Mouse (Mus musculus): ENCODE measurements around the gene Gstm3. TPM values are rescaled to one million over a fixed set of nuclear protein-coding genes. Genes with fewer than 3 reads are reported as not detected.
"Not testable (repeated sequence)": the region's sequence is repeated elsewhere in the genome, so short reads cannot be mapped to it uniquely, and the experiment has no call there.

The Gstm3 gene
- polyA plus RNA-seq, 1 experiment from 2014 or later: not detected

DNA sequence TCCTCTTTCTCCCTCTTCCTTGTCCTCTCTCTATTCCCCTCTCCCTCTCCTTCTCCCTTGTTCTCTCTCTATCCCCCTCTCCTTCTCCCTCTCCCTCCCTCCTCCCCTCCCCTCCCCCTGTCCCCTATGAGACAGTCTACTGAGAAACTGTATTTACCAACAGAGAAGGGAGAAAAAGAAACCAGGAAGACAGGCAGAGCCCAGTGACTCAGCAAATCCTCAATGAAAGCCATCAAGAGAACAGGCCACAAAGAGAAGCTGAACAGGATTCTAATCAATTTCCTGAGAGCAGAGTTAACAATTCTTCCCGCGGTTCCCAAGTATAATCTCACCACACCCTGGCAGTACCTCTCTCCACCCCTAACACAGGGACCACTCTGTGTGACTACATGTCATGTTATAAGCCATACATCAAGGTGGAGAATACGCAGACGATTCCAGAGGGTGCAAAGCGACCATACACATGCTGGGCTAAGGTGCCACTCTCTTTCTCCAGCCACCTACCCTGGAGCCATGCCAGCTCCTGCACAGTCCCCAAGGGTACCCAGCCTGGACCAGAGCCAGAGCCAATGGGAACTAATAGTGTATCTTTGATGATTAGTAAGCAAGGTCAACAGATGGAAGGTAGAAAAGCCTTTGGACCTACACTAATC, 4.3 kb downstream of the Gstm3 start:
- no peak for ATAC-seq (ENCODE audit: low read depth)
- 60% methylated on average over 5 of the region's 5 CpGs for WGBS
- H3K27me3 ChIP-seq (ENCODE audit: control insufficient read depth, insufficient read depth, low read length): no peaks in the 10 kb centered on the region
- no peak overlapping the region for H3K9ac ChIP-seq (replicated peaks; ENCODE audit: low read depth, low read length)
- H3K27ac ChIP-seq (ENCODE audit: low read depth, low read length): no peak overlapping the region
- H3K4me2 ChIP-seq (ENCODE audit: low read depth, low read length): no peak overlapping the region
- H3K36me3 ChIP-seq (ENCODE audit: control insufficient read depth, insufficient read depth, low read length): no peaks in the 10 kb centered on the region
- H3K4me3 ChIP-seq (ENCODE audit: low read depth, low read length): no peak overlapping the region
- no peaks in the 10 kb centered on the region for H3K4me1 ChIP-seq (ENCODE audit: control insufficient read depth, insufficient read depth, low read length)
- H3K9me3 ChIP-seq (ENCODE audit: control insufficient read depth, low read length): no peaks in the 10 kb centered on the region

DNA sequence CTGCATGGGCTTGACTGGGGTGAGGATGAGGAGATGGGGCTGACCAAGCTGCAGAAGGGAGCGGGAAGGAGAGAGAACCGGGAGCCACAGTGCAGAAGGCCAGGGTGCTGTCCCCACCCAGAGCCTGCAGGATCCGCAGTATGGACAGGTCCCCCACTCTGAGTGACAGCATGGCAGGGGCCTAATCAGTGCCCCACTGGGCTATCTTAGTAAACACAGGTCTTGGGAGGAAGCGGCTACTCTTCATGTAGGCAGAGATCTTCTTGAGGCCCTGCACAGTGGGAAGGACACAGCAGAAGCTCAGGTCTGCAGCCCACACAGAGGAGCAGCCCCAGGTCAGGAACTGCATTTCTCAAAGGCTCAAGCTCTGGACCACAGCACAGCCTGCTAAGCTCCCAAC, 5.1 kb downstream of the Gstm3 start:
- Histone ChIP-seq H3K27me3 (ENCODE audit: control insufficient read depth, insufficient read depth, low read length) (no peaks in the 10 kb centered on the region), H3K4me3 (ENCODE audit: low read depth, low read length) (no peak overlapping the region), H3K9me3 (ENCODE audit: control insufficient read depth, low read length) (no peaks in the 10 kb centered on the region), H3K27ac (ENCODE audit: low read depth, low read length) (no peak overlapping the region), H3K36me3 (ENCODE audit: control insufficient read depth, insufficient read depth, low read length) (no peaks in the 10 kb centered on the region), H3K4me2 (ENCODE audit: low read depth, low read length) (no peak overlapping the region), H3K9ac (replicated peaks; ENCODE audit: low read depth, low read length) (no peak overlapping the region), H3K4me1 (ENCODE audit: control insufficient read depth, insufficient read depth, low read length) (no peaks in the 10 kb centered on the region)
- WGBS: 83% methylated on average over 4 of the region's 4 CpGs
- ATAC-seq (ENCODE audit: low read depth): no peak

DNA sequence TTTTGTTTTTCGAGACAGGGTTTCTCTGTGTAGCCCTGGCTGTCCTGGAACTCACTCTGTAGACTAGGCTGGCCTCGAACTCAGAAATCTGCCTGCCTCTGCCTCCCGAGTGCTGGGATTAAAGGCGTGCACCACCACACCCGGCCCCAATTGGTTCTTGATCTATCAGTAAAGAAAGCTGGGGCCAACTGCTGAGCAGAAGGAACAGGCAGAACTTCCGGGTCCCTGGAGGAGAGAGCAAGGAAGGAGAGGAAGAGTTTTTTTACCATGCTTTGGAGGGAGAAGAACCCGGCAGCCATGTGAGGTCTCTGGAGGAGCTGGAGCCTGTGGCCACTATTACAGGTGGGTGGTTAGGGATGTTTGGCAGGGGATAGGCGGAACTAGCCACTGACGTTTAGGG, 13.8 kb downstream of the Gstm3 start:
- H3K4me1 ChIP-seq (ENCODE audit: control insufficient read depth, insufficient read depth, low read length); H3K27ac ChIP-seq (ENCODE audit: low read depth, low read length); H3K9me3 ChIP-seq (ENCODE audit: control insufficient read depth, low read length); H3K36me3 ChIP-seq (ENCODE audit: control insufficient read depth, insufficient read depth, low read length); H3K27me3 ChIP-seq (ENCODE audit: control insufficient read depth, insufficient read depth, low read length); H3K4me2 ChIP-seq (ENCODE audit: low read depth, low read length); H3K9ac ChIP-seq (replicated peaks; ENCODE audit: low read depth, low read length); H3K4me3 ChIP-seq (ENCODE audit: low read depth, low read length); ATAC-seq (ENCODE audit: low read depth): not testable (repeated sequence)
- WGBS: 92% methylated on average over 9 of the region's 9 CpGs

DNA sequence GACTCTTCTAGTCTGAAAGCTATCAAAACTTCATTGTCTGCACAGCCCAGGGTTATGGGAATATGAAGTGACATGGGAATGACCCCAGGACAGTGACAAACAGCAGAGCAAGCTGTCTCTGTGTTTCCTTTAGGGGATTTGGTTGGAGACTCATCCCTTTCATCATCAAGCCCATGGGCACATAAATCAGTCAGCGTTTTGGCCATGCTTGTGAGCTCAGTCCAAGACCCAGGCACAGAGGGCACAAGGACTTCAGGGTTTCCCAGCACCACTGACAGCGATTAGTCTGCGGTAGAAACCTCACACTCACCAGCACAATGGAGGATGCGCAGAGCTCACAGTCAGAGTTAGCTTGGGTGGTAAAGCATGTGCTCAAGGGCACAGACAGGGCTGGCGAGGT, 15.2 kb downstream of the Gstm3 start:
- 80% methylated on average over 5 of the region's 5 CpGs for WGBS
- Histone ChIP-seq H3K4me3 (ENCODE audit: low read depth, low read length) (no peak overlapping the region), H3K4me1 (ENCODE audit: control insufficient read depth, insufficient read depth, low read length) (no peaks in the 10 kb centered on the region), H3K27me3 (ENCODE audit: control insufficient read depth, insufficient read depth, low read length) (no peaks in the 10 kb centered on the region), H3K27ac (ENCODE audit: low read depth, low read length) (no peak overlapping the region), H3K36me3 (ENCODE audit: control insufficient read depth, insufficient read depth, low read length) (no peaks in the 10 kb centered on the region), H3K9me3 (ENCODE audit: control insufficient read depth, low read length) (no peaks in the 10 kb centered on the region), H3K9ac (replicated peaks; ENCODE audit: low read depth, low read length) (no peak overlapping the region), H3K4me2 (ENCODE audit: low read depth, low read length) (no peak overlapping the region)
- peak; percentile 56; the same call in 1 of the 2 replicates for ATAC-seq (ENCODE audit: low read depth)

DNA sequence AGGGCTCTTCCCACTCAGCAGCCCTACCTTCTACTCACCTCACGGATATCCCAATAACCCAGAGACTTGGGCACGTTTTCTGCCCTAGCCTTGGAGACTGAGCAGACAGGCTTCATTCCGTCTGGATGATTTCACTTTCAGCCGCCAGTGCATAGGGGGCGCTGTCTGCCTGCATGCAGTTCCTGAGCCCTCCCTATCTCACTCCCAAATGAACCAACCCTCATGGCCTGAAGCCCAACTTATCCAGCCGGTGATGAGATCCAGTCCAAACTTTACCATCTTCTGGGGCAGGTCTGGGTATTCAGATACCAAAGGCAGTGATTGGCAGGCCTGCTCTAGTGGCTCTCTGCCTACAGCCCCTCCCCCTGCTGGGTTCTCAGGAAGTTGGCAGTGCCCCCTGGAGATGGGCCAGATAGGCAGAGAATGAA, 15.7 kb downstream of the Gstm3 start:
- H3K27ac ChIP-seq (ENCODE audit: low read depth, low read length): no peak overlapping the region
- WGBS: 26% methylated on average over 6 of the region's 6 CpGs
- peak; percentile 81 for ATAC-seq (ENCODE audit: low read depth)

DNA sequence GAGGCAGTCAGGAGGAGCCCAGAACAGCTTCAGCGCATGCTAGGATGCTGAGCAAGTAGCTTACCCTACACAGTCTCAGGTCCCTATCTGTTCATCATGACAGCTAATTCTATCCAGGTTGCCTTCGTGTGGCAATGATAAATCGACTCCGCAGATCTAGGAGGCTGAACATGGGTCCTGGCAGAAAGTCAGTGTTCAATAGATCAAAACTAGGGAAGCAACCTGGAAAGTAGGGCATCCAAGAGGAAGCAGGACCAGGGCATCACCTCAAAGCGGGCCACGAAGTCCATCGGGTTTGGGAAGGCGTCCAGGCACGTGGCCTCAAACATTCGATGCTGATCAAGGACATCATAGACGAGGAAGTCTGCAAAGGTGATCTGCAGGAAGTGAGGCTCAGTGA, 18.6 kb downstream of the Gstm3 start:
- H3K4me1 ChIP-seq (ENCODE audit: control insufficient read depth, insufficient read depth, low read length): no peaks in the 10 kb centered on the region
- 87% methylated on average over 11 of the region's 11 CpGs for WGBS
- ATAC-seq (ENCODE audit: low read depth): no peak
- no peak overlapping the region for H3K9ac ChIP-seq (replicated peaks; ENCODE audit: low read depth, low read length)
- no peaks in the 10 kb centered on the region for H3K36me3 ChIP-seq (ENCODE audit: control insufficient read depth, insufficient read depth, low read length)
- no peak overlapping the region for H3K4me2 ChIP-seq (ENCODE audit: low read depth, low read length)
- no peaks in the 10 kb centered on the region for H3K27me3 ChIP-seq (ENCODE audit: control insufficient read depth, insufficient read depth, low read length)
- no peaks in the 10 kb centered on the region for H3K9me3 ChIP-seq (ENCODE audit: control insufficient read depth, low read length)
- no peak overlapping the region for H3K4me3 ChIP-seq (ENCODE audit: low read depth, low read length)
- H3K27ac ChIP-seq (ENCODE audit: low read depth, low read length): no peak overlapping the region

More for the DNA sequence above, 15.7 kb downstream of the Gstm3 start:
- Histone ChIP-seq H3K4me3 (ENCODE audit: low read depth, low read length) (no peak overlapping the region), H3K27me3 (ENCODE audit: control insufficient read depth, insufficient read depth, low read length) (no peaks in the 10 kb centered on the region), H3K36me3 (ENCODE audit: control insufficient read depth, insufficient read depth, low read length) (no peaks in the 10 kb centered on the region), H3K4me1 (ENCODE audit: control insufficient read depth, insufficient read depth, low read length) (no peaks in the 10 kb centered on the region), H3K9ac (replicated peaks; ENCODE audit: low read depth, low read length) (no peak overlapping the region), H3K4me2 (ENCODE audit: low read depth, low read length) (no peak overlapping the region), H3K9me3 (ENCODE audit: control insufficient read depth, low read length) (no peaks in the 10 kb centered on the region)

DNA sequence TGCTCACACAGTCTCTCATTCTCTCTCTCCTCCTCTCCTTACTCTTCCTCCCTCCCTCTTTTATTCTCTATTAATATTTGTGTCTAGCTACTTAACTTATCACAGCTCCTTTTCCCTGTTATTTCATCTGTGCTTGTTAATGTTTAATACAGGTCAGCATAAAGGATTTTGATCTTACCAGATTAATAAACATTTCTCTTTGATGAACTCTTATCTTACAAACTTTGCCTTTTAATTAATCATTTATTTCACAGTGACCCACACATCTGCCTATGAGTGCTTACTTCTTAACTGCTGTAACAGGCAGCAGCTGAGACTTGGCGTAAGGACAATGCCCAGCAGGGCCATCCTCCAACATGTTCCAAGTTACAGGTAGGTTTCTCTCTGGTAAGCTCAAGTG, 19.6 kb downstream of the Gstm3 start:
- not testable (repeated sequence) for ATAC-seq (ENCODE audit: low read depth); H3K4me3 ChIP-seq (ENCODE audit: low read depth, low read length); H3K27ac ChIP-seq (ENCODE audit: low read depth, low read length); H3K4me1 ChIP-seq (ENCODE audit: control insufficient read depth, insufficient read depth, low read length); H3K36me3 ChIP-seq (ENCODE audit: control insufficient read depth, insufficient read depth, low read length); H3K9me3 ChIP-seq (ENCODE audit: control insufficient read depth, low read length); H3K27me3 ChIP-seq (ENCODE audit: control insufficient read depth, insufficient read depth, low read length); H3K4me2 ChIP-seq (ENCODE audit: low read depth, low read length); H3K9ac ChIP-seq (replicated peaks; ENCODE audit: low read depth, low read length)
- WGBS: 94% methylated on average over 1 of the region's 1 CpGs

DNA sequence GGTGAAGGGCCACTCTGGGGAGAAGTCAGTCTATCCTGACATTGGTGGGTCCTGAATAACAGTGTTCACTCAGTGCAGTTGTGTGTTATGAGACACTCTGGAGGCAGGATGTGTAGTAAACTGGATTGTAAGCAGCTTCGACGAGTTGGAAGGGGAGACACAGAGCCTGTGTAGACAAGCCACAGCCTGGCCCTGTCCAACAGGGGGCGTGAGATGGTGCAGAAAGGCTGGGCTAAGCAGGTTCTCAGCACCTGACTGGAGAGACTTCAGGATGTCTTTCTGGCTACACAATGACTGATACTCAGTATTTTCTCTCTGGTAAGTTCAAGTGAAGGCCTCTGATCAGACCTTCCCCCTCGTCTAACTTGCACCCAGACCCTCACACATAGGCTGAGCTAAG, 23.4 kb downstream of the Gstm3 start:
- no peak overlapping the region for H3K9ac ChIP-seq (replicated peaks; ENCODE audit: low read depth, low read length)
- H3K4me2 ChIP-seq (ENCODE audit: low read depth, low read length): no peak overlapping the region
- no peak overlapping the region for H3K27ac ChIP-seq (ENCODE audit: low read depth, low read length)
- 52% methylated on average over 4 of the region's 4 CpGs for WGBS
- H3K36me3 ChIP-seq (ENCODE audit: control insufficient read depth, insufficient read depth, low read length): no peaks in the 10 kb centered on the region
- ATAC-seq (ENCODE audit: low read depth): no peak
- no peaks in the 10 kb centered on the region for H3K27me3 ChIP-seq (ENCODE audit: control insufficient read depth, insufficient read depth, low read length)
- H3K4me3 ChIP-seq (ENCODE audit: low read depth, low read length): no peak overlapping the region
- 0 out of 2 replicates have a peak, but pooled peaks cover 3% of the 10 kb centered on the region for H3K4me1 ChIP-seq (ENCODE audit: control insufficient read depth, insufficient read depth, low read length)
- no peaks in the 10 kb centered on the region for H3K9me3 ChIP-seq (ENCODE audit: control insufficient read depth, low read length)

DNA sequence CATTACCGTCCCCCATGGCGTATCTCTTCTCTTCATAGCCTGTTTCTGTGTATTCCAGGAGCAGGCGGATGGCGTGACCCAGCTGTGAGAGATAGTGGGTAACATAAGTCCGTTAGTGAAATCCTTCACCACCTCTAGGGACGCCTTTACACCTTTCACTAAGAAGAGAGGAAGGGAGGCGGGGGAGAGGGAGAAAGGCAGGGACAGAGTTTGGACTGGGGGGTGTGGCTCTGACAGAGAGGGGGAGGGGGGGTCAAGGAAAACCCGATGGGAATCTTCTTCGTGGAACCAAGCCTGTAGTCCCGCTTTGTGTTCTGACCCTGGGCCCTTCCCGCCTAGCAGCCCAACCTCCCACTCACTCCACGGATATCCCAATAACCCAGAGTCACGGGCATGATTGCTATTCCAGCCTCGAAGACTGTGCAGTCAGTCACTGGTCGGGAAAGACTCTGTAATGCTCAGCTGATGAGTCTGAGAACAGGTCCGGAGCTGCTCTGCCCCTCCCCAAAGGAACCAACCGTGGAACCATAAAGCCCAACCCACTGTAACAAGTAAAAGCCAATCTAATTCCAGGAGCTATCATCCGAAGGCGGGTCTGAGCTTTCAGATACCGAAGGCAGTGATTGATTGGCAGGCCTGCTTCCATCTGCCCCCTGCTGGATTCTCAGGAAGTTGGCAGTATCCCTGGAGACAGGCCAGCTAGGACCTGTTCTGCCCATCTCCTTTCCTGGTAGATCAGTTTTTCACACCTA, 25.7 kb downstream of the Gstm3 start, which contains the start of gene Gstm6:
Gstm6 (minus strand) TSS at position 511 of the 752 bp plus-strand sequence.
- Histone ChIP-seq H3K27ac (ENCODE audit: low read depth, low read length) (no peak within 1 kb of the TSS), H3K36me3 (ENCODE audit: control insufficient read depth, insufficient read depth, low read length) (no peaks in the 10 kb centered on the region), H3K4me3 (ENCODE audit: low read depth, low read length) (peak within 1 kb of the TSS; percentile 14), H3K9me3 (ENCODE audit: control insufficient read depth, low read length) (no peaks in the 10 kb centered on the region), H3K27me3 (ENCODE audit: control insufficient read depth, insufficient read depth, low read length) (no peaks in the 10 kb centered on the region), H3K9ac (replicated peaks; ENCODE audit: low read depth, low read length) (no peak within 1 kb of the TSS), H3K4me2 (ENCODE audit: low read depth, low read length) (peak within 1 kb of the TSS; percentile 29), H3K4me1 (ENCODE audit: control insufficient read depth, insufficient read depth, low read length) (0 out of 2 replicates have a peak, but pooled peaks cover 6% of the 10 kb centered on the region)
- ATAC-seq (ENCODE audit: low read depth): peak; percentile 87
- 18% methylated on average over 20 of the region's 20 CpGs for WGBS
